Mouse (Mus musculus): Measurements from ENCODE around the gene Mpp1.

Gene Mpp1

DNA sequence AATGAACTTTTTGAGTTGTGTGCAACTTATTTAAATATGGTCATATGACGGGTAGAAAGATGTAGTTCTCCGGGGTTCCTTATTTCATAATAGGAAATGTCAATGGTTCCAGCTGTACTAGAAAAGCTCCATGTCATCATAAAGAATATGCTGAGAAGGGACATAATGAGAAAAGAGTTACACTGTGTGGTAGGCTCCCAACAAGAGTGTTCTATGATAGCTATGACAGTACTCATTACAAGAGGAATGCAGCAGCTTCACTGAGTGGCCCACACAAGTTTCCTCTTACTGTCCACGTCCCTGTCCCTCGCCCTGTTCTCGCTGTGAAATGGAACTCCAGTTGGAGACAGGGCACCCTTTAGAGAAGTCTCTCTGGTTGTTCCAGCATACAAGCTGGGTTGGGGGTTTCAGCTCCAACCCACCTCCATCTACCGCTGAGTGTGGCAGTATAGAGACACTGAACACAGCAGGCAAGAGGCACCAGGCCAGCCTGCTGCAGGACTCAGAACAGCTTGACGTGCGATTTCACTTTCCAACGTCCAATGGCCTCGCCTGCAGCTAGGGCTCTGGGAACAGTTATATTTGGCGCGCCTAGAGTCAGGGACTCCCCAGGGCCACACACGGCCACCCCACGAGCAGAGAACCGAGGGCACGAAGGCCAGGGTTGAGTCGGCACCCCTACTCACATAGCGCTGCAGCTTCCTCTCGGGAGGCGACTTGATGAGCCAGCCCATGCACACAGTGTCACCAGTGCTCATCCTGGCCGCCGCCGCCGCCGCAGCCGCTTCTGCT is 46.6 kb downstream of the Mpp1 start:
- DNase-seq: peak; percentile 29

GRCm38 (mm10) chrX:75082351-75082750 is 48.5 kb downstream of the Mpp1 start:
- DNase-seq: no peak

Measured in kidney, adult 18-20 months (tissue).